Mouse (Mus musculus) forebrain, embryonic 16.5 days (tissue): ENCODE measurements at regions not wholly inside any gene's neighbourhood (a gene's known extent, or its start where the extent isn't known, plus 50 kb on each side); places are given as distances from the start of the nearest gene placed in this dataset.

Experiments used
- ATAC-seq: fragments of 200-750 bp; cut with Nextera tagmentation; 2 replicates; pipeline ENCODE4 v1.8.0; 2017; ENCODE audit warnings: mild to moderate bottlenecking, moderate library complexity
- H3K27ac ChIP-seq: fragments of 300-500 bp; sonication (generic); 2 replicates; pipeline ENCODE4 v1.5.1; 2014; ENCODE audit warnings: low read length, control low read depth
- H3K27me3 ChIP-seq: fragments of 300-500 bp; sonication (generic); replicated peaks from 2 replicates; pipeline ENCODE4 v1.6.1; 2014; ENCODE audit warnings: low read length; ENCODE audit not compliant: control insufficient read depth, insufficient read depth
- H3K36me3 ChIP-seq: fragments of 300-500 bp; sonication (generic); 2 replicates; pipeline ENCODE4 v1.6.1; 2014; ENCODE audit not compliant: control insufficient read depth, insufficient read depth
- H3K4me1 ChIP-seq: fragments of 300-500 bp; sonication (generic); replicated peaks from 2 replicates; pipeline ENCODE4 v1.6.1; 2014; ENCODE audit warnings: low read length; ENCODE audit not compliant: control insufficient read depth, insufficient read depth
- H3K4me2 ChIP-seq: fragments of 300-500 bp; sonication (generic); 2 replicates; pipeline ENCODE4 v1.6.1; 2014; ENCODE audit warnings: mild to moderate bottlenecking, low read length, control low read depth
- H3K4me3 ChIP-seq: fragments of 300-500 bp; sonication (generic); replicated peaks from 2 replicates; pipeline ENCODE4 v1.5.1; 2014; ENCODE audit warnings: mild to moderate bottlenecking, low read length, control low read depth
- H3K9ac ChIP-seq: fragments of 300-500 bp; sonication (generic); replicated peaks from 2 replicates; pipeline ENCODE4 v1.6.1; 2014; ENCODE audit warnings: low read depth, low read length, control low read depth
- H3K9me3 ChIP-seq: fragments of 300-500 bp; sonication (generic); 2 replicates; pipeline ENCODE4 v1.6.1; 2016; ENCODE audit warnings: low read length; ENCODE audit not compliant: control insufficient read depth
- WGBS: fragments of 180-500 bp; shearing (Covaris S2); extraction: QIAGEN DNeasy Blood & Tissue Kit; methylation state at CpG from one replicate; pipeline ENCODE4 v1.1.7; 2014; 5-methylcytosine and 5-hydroxymethylcytosine counted together

- 21% methylated on average over 1 of the region's 1 CpGs for WGBS
- H3K4me3 ChIP-seq: no peak overlapping the region
Observed at GRCm38 (mm10) chr1:108024705-108025104, 434.9 kb downstream of the Serpinb8 start.

GRCm38 (mm10) chr1:108026461-108026860 is 436.7 kb downstream of the Serpinb8 start:
- no peak overlapping the region for H3K4me3 ChIP-seq
- no peak for ATAC-seq
- no peaks in the 10 kb centered on the region for H3K4me1 ChIP-seq
- no peaks in the 10 kb centered on the region for H3K36me3 ChIP-seq
- no peak overlapping the region for H3K27ac ChIP-seq
- H3K27me3 ChIP-seq: no peaks in the 10 kb centered on the region
- no peak overlapping the region for H3K9ac ChIP-seq
- no peak overlapping the region for H3K4me2 ChIP-seq
- no peaks in the 10 kb centered on the region; the same call in 1 of the 2 replicates for H3K9me3 ChIP-seq

More at GRCm38 (mm10) chr1:108024705-108025104, 434.9 kb downstream of the Serpinb8 start:
- no peak for ATAC-seq
- H3K27ac ChIP-seq: no peak overlapping the region
- H3K9me3 ChIP-seq: no peaks in the 10 kb centered on the region; the same call in 1 of the 2 replicates
- no peaks in the 10 kb centered on the region for H3K4me1 ChIP-seq
- no peak overlapping the region for H3K9ac ChIP-seq
- H3K36me3 ChIP-seq: no peaks in the 10 kb centered on the region
- no peaks in the 10 kb centered on the region for H3K27me3 ChIP-seq
- no peak overlapping the region for H3K4me2 ChIP-seq

GRCm38 (mm10) chr1:108046194-108046593 is 456.4 kb downstream of the Serpinb8 start:
- Histone ChIP-seq H3K27me3 (no peaks in the 10 kb centered on the region), H3K36me3 (no peaks in the 10 kb centered on the region), H3K4me2 (no peak overlapping the region), H3K9ac (no peak overlapping the region), H3K4me1 (no peaks in the 10 kb centered on the region; the same call in 1 of the 2 replicates), H3K4me3 (no peak overlapping the region), H3K9me3 (no peaks in the 10 kb centered on the region), H3K27ac (no peak overlapping the region)
- WGBS: 88% methylated on average over 4 of the region's 4 CpGs
- no peak for ATAC-seq

- 48% methylated on average over 5 of the region's 5 CpGs for WGBS
Observed at GRCm38 (mm10) chr1:108046857-108047714, 457.3 kb downstream of the Serpinb8 start.

GRCm38 (mm10) chr1:108094622-108095021 is 504.8 kb downstream of the Serpinb8 start:
- Histone ChIP-seq H3K4me1 (no peaks in the 10 kb centered on the region), H3K27me3 (no peaks in the 10 kb centered on the region), H3K9ac (no peak overlapping the region), H3K36me3 (no peaks in the 10 kb centered on the region), H3K9me3 (no peaks in the 10 kb centered on the region), H3K4me2 (no peak overlapping the region), H3K4me3 (no peak overlapping the region), H3K27ac (no peak overlapping the region)
- ATAC-seq: no peak
- 89% methylated on average over 3 of the region's 3 CpGs for WGBS

More at GRCm38 (mm10) chr1:108046857-108047714, 457.3 kb downstream of the Serpinb8 start:
- Histone ChIP-seq H3K9ac (no peak overlapping the region), H3K36me3 (no peaks in the 10 kb centered on the region), H3K4me2 (no peak overlapping the region), H3K27ac (no peak overlapping the region), H3K9me3 (no peaks in the 10 kb centered on the region), H3K4me3 (no peak overlapping the region), H3K27me3 (no peaks in the 10 kb centered on the region), H3K4me1 (no peaks in the 10 kb centered on the region; the same call in 1 of the 2 replicates)
- peak; percentile 71 for ATAC-seq

- H3K9ac ChIP-seq: no peak overlapping the region
- H3K9me3 ChIP-seq: no peaks in the 10 kb centered on the region
- H3K4me1 ChIP-seq: no peaks in the 10 kb centered on the region
- H3K4me2 ChIP-seq: no peak overlapping the region
- H3K27ac ChIP-seq: no peak overlapping the region
- no peaks in the 10 kb centered on the region for H3K36me3 ChIP-seq
- ATAC-seq: no peak
- H3K27me3 ChIP-seq: no peaks in the 10 kb centered on the region
- H3K4me3 ChIP-seq: no peak overlapping the region
- 83% methylated on average over 2 of the region's 2 CpGs for WGBS
Observed at GRCm38 (mm10) chr1:108102607-108103006, 512.8 kb downstream of the Serpinb8 start.

GRCm38 (mm10) chr1:108110984-108111383 is 521.2 kb downstream of the Serpinb8 start:
- Histone ChIP-seq H3K27ac (no peak overlapping the region), H3K9ac (no peak overlapping the region), H3K27me3 (no peaks in the 10 kb centered on the region), H3K4me1 (no peaks in the 10 kb centered on the region), H3K4me2 (no peak overlapping the region), H3K9me3 (no peaks in the 10 kb centered on the region), H3K4me3 (no peak overlapping the region), H3K36me3 (no peaks in the 10 kb centered on the region)
- ATAC-seq: no peak

GRCm38 (mm10) chr1:108127393-108127792 is 537.6 kb downstream of the Serpinb8 start:
- no peak for ATAC-seq
- WGBS: 81% methylated on average over 4 of the region's 4 CpGs
- no peak overlapping the region for H3K4me2 ChIP-seq

GRCm38 (mm10) chr1:108132006-108132405 is 542.2 kb downstream of the Serpinb8 start:
- H3K4me3 ChIP-seq: no peak overlapping the region
- H3K27me3 ChIP-seq: no peaks in the 10 kb centered on the region
- no peak for ATAC-seq
- H3K27ac ChIP-seq: no peak overlapping the region
- no peaks in the 10 kb centered on the region for H3K36me3 ChIP-seq
- no peaks in the 10 kb centered on the region for H3K9me3 ChIP-seq
- no peaks in the 10 kb centered on the region for H3K4me1 ChIP-seq
- no peak overlapping the region for H3K4me2 ChIP-seq
- 86% methylated on average over 1 of the region's 1 CpGs for WGBS
- no peak overlapping the region for H3K9ac ChIP-seq

More at GRCm38 (mm10) chr1:108127393-108127792, 537.6 kb downstream of the Serpinb8 start:
- no peak overlapping the region for H3K9ac ChIP-seq
- no peaks in the 10 kb centered on the region for H3K36me3 ChIP-seq
- no peaks in the 10 kb centered on the region for H3K4me1 ChIP-seq
- no peaks in the 10 kb centered on the region for H3K27me3 ChIP-seq
- H3K27ac ChIP-seq: no peak overlapping the region
- H3K9me3 ChIP-seq: no peaks in the 10 kb centered on the region
- H3K4me3 ChIP-seq: no peak overlapping the region
